Mouse (Mus musculus) central nervous system, embryonic 14 days (tissue): Measurements from ENCODE around the gene Fam240a. TPM values are rescaled to one million over a fixed set of nuclear protein-coding genes. Genes with fewer than 3 reads are reported as not detected.

Experiments used
- polyA plus RNA-seq: library from polyadenylated mRNA; depleted of rRNA; stranded (reverse); fragments of >200 nt; gene quantifications from 2 replicates; pipeline ENCODE4 v1.2.3, GENCODE M21; 2012; rRNA removed

Gene Fam240a
- polyA plus RNA-seq, result not detected in 2 replicates

DNA sequence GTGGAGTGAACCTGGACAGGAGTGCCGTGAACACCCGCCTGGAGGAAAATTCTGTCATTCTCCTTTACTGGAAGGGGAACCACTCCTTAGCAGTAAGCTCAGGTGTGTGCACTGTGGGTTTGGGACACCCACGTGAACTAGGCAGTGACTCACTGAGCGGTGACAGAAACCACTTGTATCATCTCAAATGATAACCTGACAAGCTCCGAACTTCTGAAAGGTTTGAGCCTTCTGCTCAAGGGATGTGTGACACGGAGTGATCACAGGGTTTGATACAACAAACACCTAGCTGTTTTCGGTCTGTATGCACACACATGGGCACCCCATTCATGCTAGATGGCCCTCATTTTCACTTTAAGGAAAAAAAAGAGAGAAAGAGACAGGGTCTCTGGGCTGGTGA, at the start of gene Fam240a:
TSS of gene Fam240a (minus strand) at position 76 of the 400 bp plus-strand sequence.

DNA sequence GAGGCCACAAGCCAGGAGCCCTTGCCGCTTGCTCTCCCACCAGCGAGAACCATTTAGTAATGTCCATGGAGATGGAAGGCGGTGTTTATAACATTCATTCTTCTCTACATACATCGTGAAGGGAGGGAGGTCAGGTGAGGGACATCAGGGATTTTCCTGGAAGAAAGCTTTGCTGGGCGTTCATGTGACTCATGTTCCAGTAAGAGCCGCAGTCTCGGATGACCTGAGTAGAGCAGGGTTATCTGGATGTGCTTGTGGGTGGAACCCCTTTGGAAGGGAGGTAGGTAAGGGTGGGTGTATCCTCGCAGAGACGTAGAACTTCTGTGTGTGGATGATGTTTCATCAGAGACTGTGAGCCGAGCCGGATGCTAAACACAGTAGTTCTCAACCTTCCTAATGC, 34.7 kb upstream of the Fam240a start, which contains the start of gene Lrrc2:
TSS of gene Lrrc2 (plus strand) at position 149 of the 400 bp plus-strand sequence.

GRCm38 (mm10) chr9:110945926-110946325, 29.3 kb upstream of the Fam240a start, which contains the start of gene Tdgf1:
Tdgf1 (minus strand) TSS chr9:110946158.

DNA sequence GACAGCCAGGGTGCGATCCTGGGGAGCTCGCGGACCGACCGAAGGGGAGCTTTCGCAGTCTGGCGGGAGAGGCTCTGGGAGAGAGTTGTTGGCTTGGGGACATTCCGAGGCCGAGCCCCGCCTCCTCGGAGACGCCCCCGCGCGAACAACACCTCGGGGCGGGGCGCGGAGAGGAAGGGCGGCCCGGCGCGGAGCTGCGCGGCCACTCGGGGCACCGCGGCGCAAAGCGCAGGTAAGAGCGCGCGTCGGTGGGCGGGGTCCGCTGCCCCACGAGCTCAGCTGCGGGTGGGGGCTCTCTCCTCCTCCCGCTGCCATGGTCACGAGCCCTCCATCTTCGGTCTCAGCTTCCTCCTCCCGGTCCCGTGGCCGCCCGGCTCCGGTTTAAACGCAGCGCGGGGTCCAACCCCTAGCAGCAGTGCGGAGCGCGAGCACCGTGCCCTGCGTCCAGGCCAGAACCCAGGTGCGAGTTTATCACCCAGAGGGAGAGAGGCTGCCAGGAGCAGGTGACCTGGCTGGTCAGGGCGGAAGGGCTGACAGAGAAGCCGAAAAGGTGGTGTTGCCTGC, 36.6 kb downstream of the Fam240a start, which contains the start of gene Tmie:
TSS of gene Tmie (minus strand) at position 116 of the 564 bp plus-strand sequence.

GRCm38 (mm10) chr9:110879191-110879920, 37.3 kb downstream of the Fam240a start, which contains the start of gene Als2cl:
Als2cl (plus strand) TSS chr9:110879870.

Other genes starting within 250 kb of the Fam240a start
- 0.39 and 5.7 TPM in 2 replicates for gene Myl3, start 175.0 kb downstream of the Fam240a start, polyA plus RNA-seq
- 17.1 and 36.9 TPM in 2 replicates for gene Pth1r, start 169.7 kb downstream of the Fam240a start, polyA plus RNA-seq
- not detected in 2 replicates for gene Prss42, start 118.7 kb downstream of the Fam240a start, polyA plus RNA-seq
- gene Prss44, start 102.9 kb downstream of the Fam240a start, polyA plus RNA-seq, result not detected in 2 replicates
- not detected in 2 replicates for gene Prss43, start 90.2 kb downstream of the Fam240a start, polyA plus RNA-seq
- gene Prss45, start 82.3 kb downstream of the Fam240a start, polyA plus RNA-seq, result 0.09 and 0.11 TPM in 2 replicates
- gene Prss46, start 72.4 kb downstream of the Fam240a start, polyA plus RNA-seq, result 0.04 TPM in 1 of 2 replicates, not detected in the other
- gene Prss50, start 58.9 kb downstream of the Fam240a start, polyA plus RNA-seq, result 0.06 and 0.12 TPM in 2 replicates
- 2.9 and 3.0 TPM in 2 replicates for gene Als2cl, start 37.0 kb downstream of the Fam240a start, polyA plus RNA-seq
- 0.77 and 1.0 TPM in 2 replicates for gene Tmie, start 36.7 kb downstream of the Fam240a start, polyA plus RNA-seq
- gene Tdgf1, start 29.3 kb upstream of the Fam240a start, polyA plus RNA-seq, result 0.12 and 0.35 TPM in 2 replicates
- gene Lrrc2, start 34.7 kb upstream of the Fam240a start, polyA plus RNA-seq, result 0.15 and 0.23 TPM in 2 replicates
- 0.17 TPM in 1 of 2 replicates, not detected in the other for gene Rtp3, start 73.7 kb upstream of the Fam240a start, polyA plus RNA-seq
- gene Ltf, start 102.4 kb upstream of the Fam240a start, polyA plus RNA-seq, result 0.29 and 0.38 TPM in 2 replicates
- gene Ccrl2, start 140.7 kb upstream of the Fam240a start, polyA plus RNA-seq, result 0.99 and 1.00 TPM in 2 replicates
- 47.7 and 50.7 TPM in 2 replicates for gene Lrrfip2, start 200.7 kb upstream of the Fam240a start, polyA plus RNA-seq